In genomic region chr5:129586016-129586415, GRCm38 (mm10) we compare ENCODE assay signal across 1 mouse cellular context.
TF ChIP-seq lines count a peak whose summit lies in the region.

No protein-coding gene starts in this region.

TF ChIP-seq in CH12.LX, 34 proteins besides CTCF, POLR2A, EP300 and RAD21:
- peak; percentile 45 for TF ChIP-seq SMC3 (IDR thresholded peaks at IDR 0.05; ENCODE audit: low read depth, low read length)
- TF ChIP-seq HCFC1 (IDR thresholded peaks at IDR 0.05; ENCODE audit: low read depth, low read length), result no peak
